Mouse (Mus musculus): ENCODE results near the gene Pxmp4.

DNA sequence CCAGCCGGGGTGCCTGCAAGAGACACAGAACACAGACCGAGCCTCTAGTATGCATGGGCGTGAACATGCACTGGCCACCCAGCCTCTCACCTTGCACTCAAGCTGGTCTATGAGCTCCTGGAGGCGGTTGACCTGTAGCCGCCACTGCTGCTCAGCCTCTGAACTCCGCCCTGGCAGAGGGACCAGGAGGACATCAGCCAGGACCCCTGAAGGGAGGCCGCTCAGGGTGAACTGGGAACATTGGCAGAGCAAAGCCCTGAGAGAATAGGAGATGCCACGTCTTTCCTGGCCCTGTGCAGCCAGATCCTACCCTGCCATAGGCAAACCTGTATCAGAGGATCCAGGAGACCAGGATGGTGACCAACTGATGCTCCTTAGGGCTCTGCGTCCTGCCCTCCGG, 56.8 kb downstream of the Pxmp4 start, which contains the start of gene 1700003F12Rik:
- TF ChIP-seq CTCF (IDR thresholded peaks at IDR 0.05; ENCODE audit: extremely low read depth, insufficient read depth, low read length) = no peak
- no peak for TF ChIP-seq POLR2A (IDR thresholded peaks at IDR 0.05; ENCODE audit: extremely low read depth, insufficient read depth, low read length)
